Mouse (Mus musculus) layer of hippocampus, adult 11-12 months (tissue): ENCODE measurements at regions not wholly inside any gene's neighbourhood (a gene's known extent, or its start where the extent isn't known, plus 50 kb on each side); places are given as distances from the start of the nearest gene placed in this dataset.
A peak's percentile ranks its signal among the peaks of the same experiment; 100 is the strongest.

Experiments
- DNase-seq: peaks from one replicate; pipeline ENCODE4 v3.0.0; 2022; ENCODE audit warnings: low spot score

DNA sequence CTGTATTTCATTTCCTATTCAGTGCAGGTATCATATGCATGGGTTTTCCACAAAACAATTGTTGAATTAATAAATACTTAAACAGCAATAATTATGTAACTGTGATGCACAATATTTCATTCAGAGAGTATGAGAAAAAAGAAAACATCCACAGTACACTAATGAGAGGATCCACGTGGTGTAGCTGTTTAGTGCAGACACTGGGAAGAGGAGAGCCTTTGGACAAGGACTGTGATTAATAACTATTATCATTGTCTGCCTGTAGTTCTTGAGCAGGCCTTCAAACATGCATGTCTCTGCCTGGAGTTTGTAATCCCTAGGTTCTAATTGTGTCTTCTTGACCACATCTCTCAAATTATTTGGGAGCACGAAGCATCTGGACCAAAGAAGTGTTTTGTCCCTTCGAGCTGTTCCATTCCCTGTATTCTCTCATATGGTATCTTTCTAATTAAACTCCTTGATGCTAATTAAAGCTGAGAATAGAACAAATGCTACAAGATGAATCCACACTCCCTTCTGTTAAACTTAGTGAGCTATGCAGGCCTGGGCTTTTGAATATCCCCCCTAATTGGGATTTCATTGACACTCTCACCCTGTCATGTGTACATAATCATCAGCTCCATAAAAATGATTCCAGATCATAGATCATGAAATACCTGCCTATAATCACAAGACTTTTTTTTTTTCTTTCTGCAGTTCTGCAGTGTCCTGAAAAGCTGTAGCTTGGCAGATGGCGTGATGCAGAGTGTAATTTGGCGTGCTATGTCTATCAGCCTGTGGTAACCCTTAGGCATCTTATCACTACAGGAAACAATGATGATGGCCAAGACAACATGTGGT, 1208.9 kb upstream of the G6pd2 start:
- DNase-seq = no peak

DNA sequence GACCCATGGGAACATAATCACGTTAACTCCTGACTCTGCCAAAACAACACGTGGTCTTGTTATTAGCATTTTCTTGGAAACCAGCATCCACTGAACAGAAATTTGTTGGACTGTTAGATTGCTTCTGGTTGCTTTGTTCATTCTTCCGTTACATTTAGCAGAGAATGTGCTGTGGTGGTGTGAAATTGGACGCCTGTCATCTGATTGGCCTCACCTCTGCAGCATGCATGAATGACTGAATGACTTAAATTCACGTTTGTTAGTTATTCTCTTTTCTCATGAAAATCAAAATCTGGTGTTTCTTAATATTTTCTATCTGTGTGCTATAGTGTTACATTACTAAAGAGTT, 1208.3 kb upstream of the G6pd2 start:
- no peak for DNase-seq

DNA sequence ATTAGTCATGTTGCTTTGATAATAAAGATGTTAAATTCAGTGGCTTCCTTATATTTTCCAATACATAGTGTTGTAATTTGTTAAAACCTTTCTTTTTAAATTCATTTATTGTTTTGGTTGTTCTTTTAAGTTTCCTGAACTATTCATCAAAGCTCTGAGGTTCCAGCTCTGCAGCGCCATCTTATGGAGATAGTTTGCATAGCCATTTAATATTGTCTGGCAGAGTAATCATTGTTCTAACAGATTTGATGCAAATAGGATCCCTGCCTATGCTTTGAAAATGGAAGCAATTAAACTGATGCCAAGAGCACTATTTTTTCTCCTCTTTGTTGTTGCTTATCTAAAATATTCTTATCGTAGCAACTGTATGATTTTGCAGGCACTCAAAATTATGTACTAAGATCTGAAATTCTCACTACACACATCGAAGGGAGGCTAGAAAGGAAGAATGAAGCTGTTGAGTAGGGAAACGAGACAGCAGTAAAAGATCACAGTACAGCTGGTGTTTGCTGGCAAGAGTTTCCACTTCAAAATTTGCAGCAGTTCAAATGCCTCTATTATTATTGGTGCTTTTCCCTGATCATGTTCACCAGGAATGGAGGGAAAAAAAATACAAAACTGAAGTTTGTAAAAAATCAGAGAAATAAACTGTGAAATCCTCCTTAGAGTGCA, 1199.5 kb upstream of the G6pd2 start:
- peak; percentile 80 for DNase-seq
